8 mouse cellular contexts compared by ENCODE assay signal in genomic region chr8:70791975-70792691, GRCm38 (mm10). TPM values are rescaled to one million over a fixed set of nuclear protein-coding genes. Genes with fewer than 3 reads are reported as not detected.
A peak's percentile ranks its signal among the peaks of the same experiment; 100 is the strongest.
DNase-seq lines count a peak whose midpoint lies in the region; ATAC-seq and TF ChIP-seq lines count a peak whose summit lies in the region.

No protein-coding gene starts in this region.

- intact Hi-C loops in heart, postnatal 36 days (cut with DNase I) = loop anchor here (2.0 kb wide), 1 partner anchor 15 kb away; the partner anchor contains the start of gene Pik3r2

- WGBS in forebrain, embryonic 15.5 days = 6% methylated on average over 58 of the region's 58 CpGs
- 4% methylated on average over 58 of the region's 58 CpGs for WGBS in lung, embryonic 14.5 days
- WGBS in olfactory bulb, adult 2 months = 1% methylated on average over 58 of the region's 58 CpGs
- WGBS in thymus, adult 2 months = 1% methylated on average over 58 of the region's 58 CpGs

- H3K4me3 ChIP-seq in forebrain, embryonic 15.5 days = peak overlapping the region; percentile 62
- H3K4me3 ChIP-seq in layer of hippocampus, adult 2 months = peak overlapping the region; percentile 90
- peak overlapping the region; percentile 65 for H3K4me3 ChIP-seq in lung, embryonic 14.5 days (ENCODE audit: low read depth, low read length)
- H3K4me3 ChIP-seq in olfactory bulb, adult 2 months (ENCODE audit: insufficient read depth, low read depth, low read length) = peak overlapping the region; percentile 61
- H3K4me3 ChIP-seq in thymus, adult 2 months (ENCODE audit: control insufficient read depth, insufficient read depth, low read length) = peak overlapping the region; percentile 83

- peak; percentile 85 for ATAC-seq in forebrain, embryonic 15.5 days (replicated peaks)
- peak; percentile 83 for ATAC-seq in lung, embryonic 14.5 days (ENCODE audit: insufficient read depth)

- H3K9me3 ChIP-seq in forebrain, embryonic 15.5 days = no peaks in the 10 kb centered on the region
- no peaks in the 10 kb centered on the region for H3K9me3 ChIP-seq in lung, embryonic 14.5 days (ENCODE audit: low read depth, low read length)

- peaks cover 38% of the 10 kb centered on the region for H3K4me1 ChIP-seq in forebrain, embryonic 15.5 days
- peaks cover 9% of the 10 kb centered on the region for H3K4me1 ChIP-seq in lung, embryonic 14.5 days (ENCODE audit: insufficient read depth)
- peaks cover 42% of the 10 kb centered on the region for H3K4me1 ChIP-seq in olfactory bulb, adult 2 months (ENCODE audit: control insufficient read depth, insufficient read depth, low read length)
- peaks cover 26% of the 10 kb centered on the region for H3K4me1 ChIP-seq in thymus, adult 2 months (replicated peaks; ENCODE audit: control insufficient read depth, insufficient read depth, low read length)

- peak overlapping the region; percentile 58 for H3K4me2 ChIP-seq in forebrain, embryonic 15.5 days (replicated peaks)
- H3K4me2 ChIP-seq in lung, embryonic 14.5 days = peak overlapping the region; percentile 89

- H3K36me3 ChIP-seq in forebrain, embryonic 15.5 days = peaks cover 15% of the 10 kb centered on the region
- H3K36me3 ChIP-seq in lung, embryonic 14.5 days (ENCODE audit: insufficient read depth) = peaks cover 17% of the 10 kb centered on the region; the same call in 1 of the 2 replicates
- H3K36me3 ChIP-seq in thymus, adult 2 months (ENCODE audit: control insufficient read depth, insufficient read depth, low read length) = peaks cover 20% of the 10 kb centered on the region

- DNase-seq in ES-CJ7 (ENCODE audit: low read depth, low spot score) = peak; percentile 99
- peak; percentile 89 for DNase-seq in cerebellum, adult 11 months
- peak; percentile 99 for DNase-seq in heart, postnatal 36 days
- peak; percentile 98 to 99 for DNase-seq in layer of hippocampus, adult 2 months (ENCODE audit: low spot score in 2 of 2)
- DNase-seq in lung, embryonic 14.5 days = peak; percentile 98
- DNase-seq in thymus, adult 2 months = peak; percentile 100

- no peaks in the 10 kb centered on the region for H3K27me3 ChIP-seq in forebrain, embryonic 15.5 days
- no peaks in the 10 kb centered on the region for H3K27me3 ChIP-seq in lung, embryonic 14.5 days (ENCODE audit: insufficient read depth, low read length)
- no peaks in the 10 kb centered on the region for H3K27me3 ChIP-seq in thymus, adult 2 months (ENCODE audit: control insufficient read depth, insufficient read depth, low read length)

- peak; percentile 72 for TF ChIP-seq POLR2A in olfactory bulb, adult 2 months (IDR thresholded peaks at IDR 0.05; ENCODE audit: insufficient read depth, low read depth, low read length)
- peak; percentile 93 for TF ChIP-seq POLR2A in thymus, adult 2 months (IDR thresholded peaks at IDR 0.05; ENCODE audit: control insufficient read depth, extremely low read depth, insufficient read depth, low read length, poor library complexity)

- peak overlapping the region; percentile 88 for H3K27ac ChIP-seq in forebrain, embryonic 15.5 days (replicated peaks)
- peak overlapping the region; percentile 99 for H3K27ac ChIP-seq in layer of hippocampus, adult 2 months
- H3K27ac ChIP-seq in lung, embryonic 14.5 days (ENCODE audit: low read depth) = peak overlapping the region; percentile 79
- H3K27ac ChIP-seq in olfactory bulb, adult 2 months (ENCODE audit: insufficient read depth, low read depth, low read length) = peak overlapping the region; percentile 77
- peak overlapping the region; percentile 82 for H3K27ac ChIP-seq in thymus, adult 2 months (ENCODE audit: control insufficient read depth, insufficient read depth, low read length)

- H3K9ac ChIP-seq in forebrain, embryonic 15.5 days (replicated peaks) = peak overlapping the region; percentile 81
- H3K9ac ChIP-seq in lung, embryonic 14.5 days = peak overlapping the region; percentile 76

- no peak for TF ChIP-seq CTCF in layer of hippocampus, adult 2 months (conservative IDR thresholded peaks at IDR 0.05)
- no peak for TF ChIP-seq CTCF in lung, embryonic 14.5 days (IDR thresholded peaks at IDR 0.05; ENCODE audit: low read depth)
- no peak for TF ChIP-seq CTCF in olfactory bulb, adult 2 months (IDR thresholded peaks at IDR 0.05; ENCODE audit: insufficient read depth, low read depth, low read length)
- no peak for TF ChIP-seq CTCF in thymus, adult 2 months (IDR thresholded peaks at IDR 0.05; ENCODE audit: borderline replicate concordance, control insufficient read depth, extremely low read depth, insufficient read depth, low read length, poor library complexity)

RNA-seq across cellular contexts. Expression of gene Mast3, which starts 12.7 kb away (rescaled TPM):
- 24.6 and 25.0 TPM in 2 replicates for polyA plus RNA-seq in forebrain, embryonic 15.5 days (2015; fragmentation: Nextera tagmentation; extraction: Ambion mirVana)
- 1 to 10 TPM; 6.4 to 8.9 TPM for total RNA-seq in heart, postnatal 36 days (2021)
- 100 to 1,000 TPM; 468 to 473 TPM for total RNA-seq in layer of hippocampus, adult 2 months (2021)
- 16.1 and 18.0 TPM in 2 replicates for polyA plus RNA-seq in lung, embryonic 14.5 days (2014; fragmentation: Nextera tagmentation; extraction: Ambion mirVana)
- 57.2 TPM in 1 of 2 replicates, not detected in the other for polyA plus RNA-seq in olfactory bulb, adult 2 months (2012; ENCODE audit: insufficient read depth, insufficient read length, low replicate concordance, missing spikeins)
- polyA plus RNA-seq in thymus, adult 2 months (2012; rRNA removed) = 615 and 696 TPM in 2 replicates

RNA-seq across cellular contexts. Expression of gene Pik3r2, which starts 15.6 kb away (rescaled TPM):
- polyA plus RNA-seq in forebrain, embryonic 15.5 days (2015; fragmentation: Nextera tagmentation; extraction: Ambion mirVana) = 126 and 127 TPM in 2 replicates
- 10 to 100 TPM; 23.6 to 24.5 TPM for total RNA-seq in heart, postnatal 36 days (2021)
- 100 to 1,000 TPM; 160 to 169 TPM for total RNA-seq in layer of hippocampus, adult 2 months (2021)
- 46.5 and 52.4 TPM in 2 replicates for polyA plus RNA-seq in lung, embryonic 14.5 days (2014; fragmentation: Nextera tagmentation; extraction: Ambion mirVana)
- polyA plus RNA-seq in olfactory bulb, adult 2 months (2012; ENCODE audit: insufficient read depth, insufficient read length, low replicate concordance, missing spikeins) = not detected in 2 replicates
- polyA plus RNA-seq in thymus, adult 2 months (2012; rRNA removed) = 124 and 136 TPM in 2 replicates

RNA-seq across cellular contexts. Expression of gene Il12rb1, which starts 16.1 kb away (rescaled TPM):
- polyA plus RNA-seq in forebrain, embryonic 15.5 days (2015; fragmentation: Nextera tagmentation; extraction: Ambion mirVana) = 0.08 and 0.18 TPM in 2 replicates
- not detected for total RNA-seq in heart, postnatal 36 days (2021)
- 1 to 10 TPM in 1 of 2 experiments, under 1 TPM in 1; 0.61 to 1.1 TPM for total RNA-seq in layer of hippocampus, adult 2 months (2021)
- polyA plus RNA-seq in lung, embryonic 14.5 days (2014; fragmentation: Nextera tagmentation; extraction: Ambion mirVana) = 0.17 TPM in 1 of 2 replicates, not detected in the other
- polyA plus RNA-seq in olfactory bulb, adult 2 months (2012; ENCODE audit: insufficient read depth, insufficient read length, low replicate concordance, missing spikeins) = not detected in 2 replicates
- 48.6 and 53.4 TPM in 2 replicates for polyA plus RNA-seq in thymus, adult 2 months (2012; rRNA removed)

RNA-seq across cellular contexts. Expression of gene Mpv17l2, which starts 31.4 kb away (rescaled TPM):
- 51.5 and 57.7 TPM in 2 replicates for polyA plus RNA-seq in forebrain, embryonic 15.5 days (2015; fragmentation: Nextera tagmentation; extraction: Ambion mirVana)
- 10 to 100 TPM; 28.0 to 30.8 TPM for total RNA-seq in heart, postnatal 36 days (2021)
- total RNA-seq in layer of hippocampus, adult 2 months (2021) = 10 to 100 TPM; 36.5 to 42.7 TPM
- 27.9 and 29.4 TPM in 2 replicates for polyA plus RNA-seq in lung, embryonic 14.5 days (2014; fragmentation: Nextera tagmentation; extraction: Ambion mirVana)
- not detected in 2 replicates for polyA plus RNA-seq in olfactory bulb, adult 2 months (2012; ENCODE audit: insufficient read depth, insufficient read length, low replicate concordance, missing spikeins)
- 72.9 and 103 TPM in 2 replicates for polyA plus RNA-seq in thymus, adult 2 months (2012; rRNA removed)

RNA-seq across cellular contexts. Expression of gene Rab3a, which starts 37.7 kb away (rescaled TPM):
- polyA plus RNA-seq in forebrain, embryonic 15.5 days (2015; fragmentation: Nextera tagmentation; extraction: Ambion mirVana) = 319 and 328 TPM in 2 replicates
- total RNA-seq in heart, postnatal 36 days (2021) = 10 to 100 TPM; 45.0 to 49.3 TPM
- total RNA-seq in layer of hippocampus, adult 2 months (2021) = 100 to 1,000 TPM; 775 to 798 TPM
- 10.5 and 12.0 TPM in 2 replicates for polyA plus RNA-seq in lung, embryonic 14.5 days (2014; fragmentation: Nextera tagmentation; extraction: Ambion mirVana)
- 431 and 581 TPM in 2 replicates for polyA plus RNA-seq in olfactory bulb, adult 2 months (2012; ENCODE audit: insufficient read depth, insufficient read length, low replicate concordance, missing spikeins)
- polyA plus RNA-seq in thymus, adult 2 months (2012; rRNA removed) = 17.8 and 20.8 TPM in 2 replicates

Comparison
In these comparisons a context has a peak if more than half of its experiments do, and no peak if none do; other contexts are left out.
1. Peak in every context shown above with its lines: DNase-seq, ATAC-seq, H3K4me3 ChIP-seq and H3K27ac ChIP-seq.
2. RNA of gene Mast3, which starts 12.7 kb away (polyA plus RNA-seq): 615 to 696 TPM in thymus, adult 2 months; 57.2 TPM in olfactory bulb, adult 2 months, 24.6 to 25.0 TPM in forebrain, embryonic 15.5 days and 16.1 to 18.0 TPM in lung, embryonic 14.5 days; every median in the first group is over 10 times any median in the second.
3. RNA of gene Pik3r2, which starts 15.6 kb away (polyA plus RNA-seq): 124 to 136 TPM in thymus, adult 2 months, 126 to 127 TPM in forebrain, embryonic 15.5 days and 46.5 to 52.4 TPM in lung, embryonic 14.5 days; not detected in olfactory bulb, adult 2 months; every median in the first group is over 10 times any median in the second.
4. RNA of gene Il12rb1, which starts 16.1 kb away (polyA plus RNA-seq): 48.6 to 53.4 TPM in thymus, adult 2 months; 0.17 TPM in lung, embryonic 14.5 days, 0.08 to 0.18 TPM in forebrain, embryonic 15.5 days and not detected in olfactory bulb, adult 2 months; every median in the first group is over 10 times any median in the second.